Mouse (Mus musculus) A20 (cell line): ENCODE results near the gene Mllt3.
A peak's percentile ranks its signal among the peaks of the same experiment; 100 is the strongest.

Experiments
- DNase-seq: peaks from one replicate; pipeline ENCODE4 v3.0.0-alpha.2; 2011; ENCODE audit warnings: low read depth, low spot score

Gene Mllt3

DNA sequence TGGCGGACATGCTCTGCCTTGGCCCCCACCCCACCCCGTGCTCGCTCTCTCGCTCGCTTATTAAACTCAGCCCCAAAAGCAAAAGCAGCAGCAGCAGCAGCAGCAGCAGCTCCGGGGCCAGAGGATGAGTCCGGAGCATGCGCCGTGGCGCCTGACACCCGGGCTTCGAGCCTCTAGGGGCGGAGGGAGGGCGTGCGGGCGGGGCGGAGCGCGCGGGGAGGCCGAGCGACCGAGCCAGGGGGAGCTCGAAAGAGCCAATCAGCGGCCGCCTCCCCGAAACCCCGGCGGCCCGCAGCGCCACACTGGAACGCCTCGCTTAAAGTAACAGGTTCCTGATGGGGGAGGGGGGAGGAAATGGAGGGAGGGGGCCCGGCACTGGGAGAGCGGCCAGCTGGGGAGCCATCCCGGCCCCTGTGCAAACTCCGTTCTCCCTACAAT lies at the start of gene Mllt3:
TSS of gene Mllt3 (minus strand) at position 149 of the 438 bp plus-strand sequence.
- peak; percentile 98 for DNase-seq

DNA sequence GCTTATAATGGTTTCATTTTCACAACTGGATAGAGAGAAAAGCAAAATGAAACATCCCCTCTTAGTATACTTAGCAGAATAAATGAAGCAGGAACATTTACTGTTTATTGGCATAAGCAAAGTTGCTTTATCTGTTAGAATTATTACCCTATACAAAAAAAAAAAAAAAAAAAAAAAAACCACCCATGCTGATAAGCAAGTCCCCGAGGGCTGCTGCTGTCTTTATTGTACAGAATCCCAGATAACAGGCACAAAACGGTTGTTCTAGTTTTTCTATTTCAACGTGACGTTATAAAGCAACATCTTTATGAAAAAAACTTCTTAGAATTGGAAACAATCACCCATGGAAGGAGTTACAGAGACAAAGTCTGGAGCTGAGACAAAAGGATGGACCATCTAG lies 49.2 kb upstream of the Mllt3 start:
- no peak for DNase-seq

GRCm38 (mm10) chr4:88081885-88082284 lies 48.7 kb upstream of the Mllt3 start:
- no peak for DNase-seq

- peak; percentile 21 for DNase-seq
These were observed 48.3 kb upstream of the Mllt3 start for GRCm38 (mm10) chr4:88081417-88081816.

DNA sequence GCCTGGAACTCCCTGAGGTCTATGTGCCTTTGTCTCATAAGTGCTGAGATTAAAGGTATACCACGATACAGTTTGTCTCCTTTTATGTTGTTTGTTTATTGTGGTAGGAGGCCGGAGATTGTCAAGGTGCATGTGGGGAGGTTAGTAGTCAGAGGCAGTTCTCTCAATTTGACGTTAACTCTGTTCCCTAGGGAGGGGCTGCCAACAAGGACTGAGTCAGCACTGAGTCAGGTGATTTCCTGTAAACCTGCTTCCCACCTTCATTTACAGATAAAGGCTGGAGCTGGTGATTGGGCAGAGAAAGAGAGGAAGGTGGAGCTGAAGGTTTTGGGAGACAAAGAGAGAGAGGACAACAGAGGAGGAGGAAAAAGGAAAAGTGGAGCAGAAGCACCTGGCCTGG lies 45.8 kb upstream of the Mllt3 start:
- no peak for DNase-seq

DNA sequence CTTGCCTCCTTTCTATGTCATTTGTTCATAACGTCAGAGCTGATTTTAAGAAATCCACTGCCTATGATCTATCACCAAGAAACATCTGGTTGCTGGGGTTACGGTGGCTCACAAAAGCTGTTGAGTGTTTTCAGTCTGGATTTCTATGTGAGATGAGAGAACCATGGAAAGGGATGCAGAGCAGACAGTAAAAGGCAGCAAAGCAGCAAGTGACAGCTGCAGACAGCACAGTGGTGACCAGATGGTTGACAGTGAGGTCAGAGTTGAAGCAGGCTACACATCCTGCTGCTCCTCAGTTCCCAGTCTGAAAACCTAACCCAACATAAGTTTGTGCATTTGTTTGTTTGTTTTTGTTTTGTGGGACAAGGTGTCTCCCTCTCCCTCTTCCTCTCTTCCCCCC lies 42.2 kb upstream of the Mllt3 start:
- no peak for DNase-seq

GRCm38 (mm10) chr4:88046280-88046679 lies 13.1 kb upstream of the Mllt3 start:
- peak; percentile 53 for DNase-seq

DNA sequence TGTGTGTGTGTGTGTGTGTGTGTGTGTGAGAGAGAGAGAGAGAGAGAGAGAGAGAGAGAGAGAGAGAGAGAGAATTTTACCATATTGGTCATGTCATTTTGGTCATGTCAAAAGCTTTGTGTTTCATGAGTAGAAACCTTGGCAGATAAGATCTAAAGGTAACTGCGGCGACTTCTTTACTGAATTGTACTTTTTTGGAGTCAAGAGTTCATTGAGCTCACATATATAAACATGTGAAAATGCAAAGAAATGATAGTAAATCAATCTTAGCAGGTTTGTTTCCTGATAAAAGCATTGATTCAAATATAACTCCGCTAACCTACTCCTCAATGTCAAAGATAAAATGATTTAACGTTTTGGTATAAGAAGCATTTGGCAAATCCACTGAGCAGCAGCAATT lies 12.0 kb upstream of the Mllt3 start:
- DNase-seq, result no peak

DNA sequence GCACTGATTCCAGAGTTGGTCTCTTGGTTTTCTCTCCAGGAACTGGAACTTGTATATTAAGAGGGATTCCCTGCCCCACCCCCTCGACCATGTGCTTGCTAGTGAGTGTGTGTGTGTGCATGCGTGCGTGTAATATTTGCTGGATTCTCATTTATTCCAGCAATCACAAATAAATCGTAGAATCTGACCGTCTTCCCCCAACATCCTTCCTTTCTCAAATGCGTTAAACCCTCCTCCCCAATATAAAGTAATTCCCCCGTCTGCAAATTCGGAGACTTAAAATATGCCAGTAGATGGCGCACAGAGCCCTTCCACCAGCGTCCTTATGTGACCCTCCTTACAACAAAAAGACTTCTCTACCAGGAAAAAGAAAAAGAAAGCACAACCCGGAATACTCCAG lies 2.2 kb upstream of the Mllt3 start:
- peak; percentile 84 for DNase-seq

DNA sequence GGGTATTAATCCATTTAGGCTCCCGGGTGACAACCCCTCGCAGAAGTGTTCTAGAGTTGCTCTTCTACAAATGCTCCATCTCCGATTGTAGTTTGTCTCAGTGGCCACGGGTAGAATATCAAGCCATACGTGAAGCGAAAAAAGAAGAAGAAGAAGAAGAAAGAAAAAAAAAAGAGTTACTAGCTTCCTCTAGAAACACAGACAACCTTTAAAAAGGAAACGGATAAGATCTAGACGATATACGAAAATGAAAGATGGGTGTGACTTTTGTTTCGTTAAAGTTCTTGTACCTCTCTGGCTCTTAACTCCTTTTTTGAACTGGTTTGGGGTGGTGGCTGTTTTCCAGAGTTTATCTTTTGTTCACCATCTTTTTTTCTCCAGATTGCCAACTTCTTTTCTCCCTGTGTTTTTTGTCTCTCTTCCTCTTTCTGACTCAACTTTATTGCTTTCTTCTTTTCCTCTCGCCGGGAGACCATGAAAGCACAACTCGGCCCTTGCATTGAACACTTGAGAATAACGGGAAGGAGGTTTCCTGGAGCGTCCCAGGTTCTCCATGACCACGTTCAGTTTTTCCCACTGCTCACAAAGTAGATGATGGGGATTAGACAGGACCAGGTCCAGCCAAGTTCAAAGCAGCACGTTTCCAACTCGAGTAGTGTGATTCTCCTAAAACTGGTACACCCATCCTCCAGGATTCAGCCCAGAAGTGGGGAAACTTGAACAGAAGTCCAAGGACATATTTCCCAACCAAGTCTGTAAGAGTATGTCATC lies 1.4 kb upstream of the Mllt3 start:
- peak; percentile 70 for DNase-seq

DNA sequence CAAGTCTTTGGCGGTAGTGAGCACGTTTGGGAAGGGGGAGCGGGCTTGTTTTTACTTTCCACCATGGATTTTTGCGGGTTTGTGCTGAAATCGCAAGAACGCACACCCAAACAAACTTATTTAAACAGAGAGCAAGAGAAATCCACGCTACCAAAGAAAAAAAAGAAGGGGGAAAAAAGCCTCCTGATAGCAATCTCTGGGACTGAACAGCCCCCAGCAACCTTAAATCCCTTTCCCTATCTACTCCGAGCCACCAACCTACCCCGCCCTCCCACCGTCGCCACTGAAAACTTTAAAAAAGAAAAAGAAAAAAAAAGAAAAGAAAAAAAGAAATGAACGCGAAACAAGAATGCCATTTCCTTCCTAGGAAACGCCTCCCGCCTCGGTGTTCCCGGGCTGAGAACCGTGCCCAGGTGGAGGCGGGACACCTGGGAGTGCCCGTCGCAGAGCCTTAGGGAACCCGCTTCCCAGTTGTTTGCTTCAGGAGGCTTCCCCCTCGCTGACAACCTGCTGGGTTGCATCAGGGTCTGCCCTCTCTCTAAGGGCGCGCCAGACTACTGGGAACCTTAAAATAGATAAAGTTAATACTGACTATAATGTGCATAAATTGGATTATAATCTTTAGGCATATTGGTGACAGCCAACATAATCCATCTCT lies 694 bp upstream of the Mllt3 start:
- no peak for DNase-seq

DNA sequence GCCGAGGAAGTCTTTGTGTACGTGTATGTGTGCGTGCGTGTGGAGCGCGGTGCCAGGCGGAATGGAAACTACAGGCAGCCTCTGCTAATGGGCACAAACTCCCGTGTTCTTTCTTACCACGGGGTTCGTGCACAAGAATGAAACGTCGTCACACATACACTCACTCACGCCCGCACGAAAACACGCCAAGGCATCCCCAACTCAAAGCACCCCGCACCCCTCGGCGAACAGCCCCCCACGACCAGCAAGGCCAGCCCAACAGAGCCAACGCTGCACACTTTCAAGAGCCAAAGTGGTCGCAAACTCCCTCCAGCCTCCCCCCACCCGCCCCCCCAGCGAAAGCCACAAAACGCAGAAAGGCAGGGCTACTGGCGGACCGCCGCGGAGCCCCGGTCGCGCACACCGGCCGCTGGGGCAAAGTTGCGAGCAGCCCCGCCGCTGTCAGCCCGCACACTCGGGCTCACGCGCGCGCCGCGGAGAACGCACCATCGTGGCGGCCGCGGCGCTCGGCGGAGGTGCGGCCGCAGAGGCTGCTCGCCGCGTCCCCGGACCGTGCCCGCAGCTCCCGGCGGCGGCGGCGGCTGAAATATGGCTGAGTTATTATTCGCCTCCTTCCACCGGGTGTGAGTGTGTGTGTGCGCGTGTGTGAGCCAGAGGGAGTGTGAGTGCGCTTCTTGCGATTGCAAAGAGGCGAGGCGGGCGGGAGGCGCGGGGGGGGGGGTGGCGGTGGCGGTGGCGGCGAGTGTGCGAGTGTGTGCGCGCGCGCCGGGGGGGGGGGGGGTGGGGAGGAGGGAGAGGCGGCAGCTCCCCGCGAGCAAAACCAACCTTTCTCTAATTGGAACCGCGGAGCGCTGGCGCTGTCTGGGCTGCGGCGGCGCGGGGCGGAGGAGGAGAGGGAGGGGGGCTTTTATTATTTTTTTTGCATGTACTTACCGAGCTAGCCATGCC lies 739 bp downstream of the Mllt3 start:
- DNase-seq, result peak; percentile 48

- DNase-seq, result peak; percentile 37
These were observed 1.7 kb downstream of the Mllt3 start for GRCm38 (mm10) chr4:88031211-88032150.

DNA sequence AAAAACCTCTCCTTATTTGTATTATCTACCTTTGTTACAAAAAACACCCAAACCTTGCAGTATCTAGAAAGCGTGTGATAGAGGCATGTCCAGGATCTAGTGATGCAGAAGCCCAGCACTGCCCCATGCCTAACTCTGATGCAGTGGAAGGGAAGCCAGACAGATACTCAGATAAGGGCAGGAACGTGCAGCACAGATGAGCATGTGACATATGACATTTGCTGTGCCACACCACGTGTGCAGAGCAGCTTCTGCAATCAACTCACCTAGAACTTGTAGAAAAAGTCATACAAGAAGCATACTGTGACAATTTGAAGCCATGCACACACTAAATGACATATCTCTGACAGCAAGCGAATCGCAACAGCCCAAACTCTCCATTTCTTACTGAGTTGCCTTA lies 9.6 kb downstream of the Mllt3 start:
- DNase-seq, result no peak

DNA sequence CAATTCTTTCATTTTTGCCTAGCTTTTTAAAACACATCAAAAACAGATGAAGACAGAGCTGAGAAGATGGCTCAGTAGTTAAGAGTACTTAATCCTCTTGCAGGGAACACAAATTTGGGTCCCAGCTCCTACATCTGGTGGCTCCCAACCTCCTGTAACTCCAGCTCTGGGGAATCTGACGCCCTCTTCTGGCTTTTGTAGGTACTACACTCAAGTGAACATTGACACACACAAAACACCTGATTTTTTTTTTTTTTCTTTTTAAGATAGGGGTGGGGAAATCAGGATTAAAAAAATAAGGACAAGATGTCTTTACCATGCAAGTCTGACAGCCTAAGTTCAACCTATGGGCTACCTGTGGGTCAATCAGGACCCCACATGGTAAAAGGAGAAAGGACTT lies 10.5 kb downstream of the Mllt3 start:
- DNase-seq, result peak; percentile 37

DNA sequence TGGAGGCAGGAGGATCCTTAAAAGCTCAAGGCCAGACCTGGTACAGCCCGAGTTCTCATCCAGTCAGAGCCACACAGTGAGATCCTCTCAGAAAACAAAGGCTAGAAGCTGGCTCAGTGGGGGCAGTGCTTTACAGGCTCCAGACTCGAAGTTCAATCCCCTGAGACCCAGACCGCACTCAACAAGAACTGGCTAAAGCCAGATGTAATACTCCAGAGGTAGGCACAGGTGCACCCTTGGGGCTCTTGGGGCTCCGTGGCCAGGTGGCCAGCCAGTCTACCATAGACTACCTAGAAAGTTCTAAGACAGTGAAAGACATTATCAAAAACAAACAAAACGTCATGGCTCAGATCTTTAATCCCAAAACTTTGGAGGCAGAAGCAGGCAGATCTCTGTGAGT lies 12.7 kb downstream of the Mllt3 start:
- DNase-seq, result peak; percentile 69

DNA sequence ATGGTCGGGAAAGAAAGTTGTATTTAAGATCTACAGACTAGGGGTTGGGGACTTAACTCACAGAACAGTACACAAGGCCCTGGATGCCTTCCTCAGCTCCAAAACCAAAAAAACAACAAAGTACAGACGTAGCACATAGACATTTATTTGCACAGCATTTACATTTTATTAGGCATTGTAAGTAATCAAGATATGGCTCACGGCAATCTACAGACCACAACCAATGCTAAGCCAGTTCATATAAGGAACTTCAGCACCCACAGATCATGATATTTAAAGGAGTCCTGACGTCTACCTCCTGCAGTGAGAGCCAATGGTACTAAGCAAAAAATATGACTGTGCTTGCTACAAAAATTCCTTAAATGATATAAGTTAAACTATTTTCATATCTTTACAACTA lies 13.5 kb downstream of the Mllt3 start:
- no peak for DNase-seq

GRCm38 (mm10) chr4:88017452-88018350 lies 15.5 kb downstream of the Mllt3 start:
- DNase-seq, result no peak

DNA sequence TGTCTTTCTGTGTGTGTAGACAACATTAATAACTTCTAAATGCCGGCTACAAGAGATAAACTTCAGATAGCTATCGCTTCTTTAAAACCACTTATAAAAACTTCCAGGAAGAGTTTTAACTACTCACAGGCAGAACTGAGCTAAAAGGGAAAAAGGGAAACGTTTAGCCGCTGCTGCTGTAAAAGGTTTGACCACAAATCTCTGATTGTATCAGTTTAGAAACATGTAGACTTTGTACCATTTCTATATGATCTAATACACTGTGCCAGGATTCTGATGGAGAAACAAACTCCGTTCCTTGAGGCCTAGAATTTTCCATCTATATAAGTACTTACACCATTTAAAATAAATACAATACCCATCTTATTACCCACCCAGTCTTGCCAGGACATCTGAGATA lies 17.4 kb downstream of the Mllt3 start:
- no peak for DNase-seq

DNA sequence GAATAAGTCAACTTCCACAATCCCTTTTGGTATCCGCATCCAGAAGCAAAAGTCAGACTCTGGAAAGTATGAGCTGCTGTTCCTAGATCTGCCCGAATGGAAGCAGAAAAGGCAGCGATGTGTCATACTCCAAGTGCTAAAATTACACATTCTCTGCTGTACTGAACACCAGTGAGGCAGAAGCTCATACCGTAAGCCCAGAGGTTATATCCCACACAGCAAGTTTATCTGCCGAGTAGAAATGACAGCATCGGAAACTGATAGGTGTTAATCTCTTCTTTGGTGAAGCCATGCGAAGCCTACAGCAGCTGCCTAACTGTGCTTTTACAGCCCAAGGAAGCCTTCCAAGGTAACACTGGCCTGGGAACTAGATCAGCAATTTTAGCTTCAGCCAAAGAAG lies 17.9 kb downstream of the Mllt3 start:
- DNase-seq, result no peak
